Mouse (Mus musculus) lung, adult 2 months (tissue): Measurements from ENCODE around the gene Slc2a10.

Source experiments
- CTCF ChIP-seq: fragments of 200-500 bp; IDR thresholded peaks from 2 replicates; pipeline ENCODE4 v1.5.1; 2011; ENCODE audit warnings: mild to moderate bottlenecking, low read length, control low read depth; ENCODE audit not compliant: insufficient read depth
- POLR2A ChIP-seq: fragments of 200-500 bp; IDR thresholded peaks from 2 replicates; pipeline ENCODE4 v1.6.1; 2011; ENCODE audit warnings: low read depth, mild to moderate bottlenecking, control low read depth, low read length, borderline replicate concordance; ENCODE audit errors: extremely low read depth

GRCm38 (mm10) chr2:165486401-165486800 is 17.2 kb upstream of the Slc2a10 start:
- no peak for TF ChIP-seq POLR2A
- TF ChIP-seq CTCF, result no peak
